Mouse (Mus musculus) hindbrain, postnatal 0 days (tissue): ENCODE data around the gene Cand2. TPM values are rescaled to one million over a fixed set of nuclear protein-coding genes. Genes with fewer than 3 reads are reported as not detected.

Experiments used
- ATAC-seq: fragments of 200-750 bp; cut with Nextera tagmentation; 2 replicates; pipeline ENCODE4 v1.8.0; 2017; ENCODE audit warnings: mild to moderate bottlenecking, moderate TSS enrichment, moderate library complexity
- DNase-seq: peaks from one replicate; pipeline ENCODE4 v3.0.0-alpha.2; 2015; ENCODE audit warnings: low spot score
- H3K27ac ChIP-seq: fragments of 300-500 bp; sonication (generic); 2 replicates; pipeline ENCODE4 v1.5.1; 2014; ENCODE audit warnings: mild to moderate bottlenecking
- H3K27me3 ChIP-seq: fragments of 300-500 bp; sonication (generic); 2 replicates; pipeline ENCODE4 v1.6.1; 2014; ENCODE audit warnings: low read length, mixed read lengths; ENCODE audit not compliant: insufficient read depth
- H3K36me3 ChIP-seq: fragments of 300-500 bp; sonication (generic); 2 replicates; pipeline ENCODE4 v1.6.1; 2014; ENCODE audit warnings: low read length, mixed read lengths; ENCODE audit not compliant: insufficient read depth
- H3K4me1 ChIP-seq: fragments of 300-500 bp; sonication (generic); 2 replicates; pipeline ENCODE4 v1.6.1; 2014; ENCODE audit warnings: antibody characterized with exemption, low read length, mixed read lengths; ENCODE audit not compliant: insufficient read depth
- H3K4me2 ChIP-seq: fragments of 300-500 bp; sonication (generic); 2 replicates; pipeline ENCODE4 v1.6.1; 2014; ENCODE audit warnings: low read depth, mild to moderate bottlenecking, low read length, moderate library complexity, mixed read lengths
- H3K4me3 ChIP-seq: fragments of 300-500 bp; sonication (generic); 2 replicates; pipeline ENCODE4 v1.5.1; 2014; ENCODE audit warnings: low read length
- H3K9ac ChIP-seq: fragments of 300-500 bp; sonication (generic); replicated peaks from 2 replicates; pipeline ENCODE4 v1.6.1; 2014; ENCODE audit warnings: mild to moderate bottlenecking, low read length, moderate library complexity, mixed read lengths
- H3K9me3 ChIP-seq: fragments of 300-500 bp; sonication (generic); 2 replicates; pipeline ENCODE4 v1.6.1; 2016; ENCODE audit warnings: low read length, mixed read lengths
- CTCF ChIP-seq: IDR thresholded peaks from 2 replicates; pipeline ENCODE4 v1.5.1; 2016; ENCODE audit warnings: antibody characterized with exemption, control low read depth, low read depth
- WGBS: fragments of 180-500 bp; shearing (Covaris S2); extraction: QIAGEN DNeasy Blood & Tissue Kit; methylation state at CpG from one replicate; pipeline ENCODE4 v1.1.7; 2014; 5-methylcytosine and 5-hydroxymethylcytosine counted together
- polyA plus RNA-seq: library from polyadenylated mRNA; unstranded; fragments of >200 nt; fragmentation: Nextera tagmentation; extraction: Ambion mirVana; gene quantifications from 2 replicates; pipeline ENCODE4 v1.2.1, GENCODE M21; 2015
- total RNA-seq: library from RNA; depleted of rRNA; stranded (reverse); fragments of >200 nt; gene quantifications from 2 replicates; pipeline ENCODE4 v1.2.3, GENCODE M21; 2014

Cand2 gene
- total and polyA plus RNA-seq, 2 experiments from 2014 or later = 4.5 to 12.5 TPM

DNA sequence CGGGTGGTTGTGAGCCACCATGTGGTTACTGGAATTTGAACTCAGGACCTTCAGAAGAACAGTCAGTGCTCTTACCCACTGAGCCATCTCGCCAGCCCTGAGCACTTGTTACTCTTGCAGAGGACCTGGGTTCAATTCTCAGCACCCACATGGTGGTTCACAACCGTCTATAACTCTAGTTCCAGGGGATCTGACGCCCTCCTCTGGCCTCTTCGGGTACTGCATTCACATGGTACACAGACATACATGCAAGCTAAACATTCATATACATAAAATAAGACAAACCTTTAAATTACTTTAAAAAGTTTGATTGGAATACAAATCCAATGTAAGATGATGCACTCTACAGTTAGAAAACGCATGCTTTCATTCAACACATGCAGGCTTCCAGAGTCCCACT lies 2.1 kb upstream of the Cand2 start:
- WGBS = 77% methylated on average over 6 of the region's 6 CpGs
- H3K27me3 ChIP-seq = no peaks in the 10 kb centered on the region
- H3K9ac ChIP-seq = no peak overlapping the region
- H3K4me2 ChIP-seq = no peak overlapping the region
- H3K9me3 ChIP-seq = no peaks in the 10 kb centered on the region
- H3K36me3 ChIP-seq = no peaks in the 10 kb centered on the region
- H3K4me1 ChIP-seq = peaks cover 21% of the 10 kb centered on the region
- no peak overlapping the region for H3K4me3 ChIP-seq
- H3K27ac ChIP-seq = no peak overlapping the region
- 0 out of 2 replicates have a peak, but pooled peaks have one; percentile 5 for TF ChIP-seq CTCF
- DNase-seq (no peak), ATAC-seq (no peak)

GRCm38 (mm10) chr6:115772604-115773003 lies 1.7 kb upstream of the Cand2 start:
- no peaks in the 10 kb centered on the region for H3K9me3 ChIP-seq
- ATAC-seq = no peak
- TF ChIP-seq CTCF = peak; percentile 44
- no peak overlapping the region for H3K4me3 ChIP-seq
- no peaks in the 10 kb centered on the region for H3K36me3 ChIP-seq
- 87% methylated on average over 1 of the region's 1 CpGs for WGBS
- H3K4me2 ChIP-seq = no peak overlapping the region
- H3K9ac ChIP-seq = no peak overlapping the region
- no peak overlapping the region for H3K27ac ChIP-seq
- no peaks in the 10 kb centered on the region for H3K27me3 ChIP-seq
- peak; percentile 40 for DNase-seq
- H3K4me1 ChIP-seq = peaks cover 21% of the 10 kb centered on the region

DNA sequence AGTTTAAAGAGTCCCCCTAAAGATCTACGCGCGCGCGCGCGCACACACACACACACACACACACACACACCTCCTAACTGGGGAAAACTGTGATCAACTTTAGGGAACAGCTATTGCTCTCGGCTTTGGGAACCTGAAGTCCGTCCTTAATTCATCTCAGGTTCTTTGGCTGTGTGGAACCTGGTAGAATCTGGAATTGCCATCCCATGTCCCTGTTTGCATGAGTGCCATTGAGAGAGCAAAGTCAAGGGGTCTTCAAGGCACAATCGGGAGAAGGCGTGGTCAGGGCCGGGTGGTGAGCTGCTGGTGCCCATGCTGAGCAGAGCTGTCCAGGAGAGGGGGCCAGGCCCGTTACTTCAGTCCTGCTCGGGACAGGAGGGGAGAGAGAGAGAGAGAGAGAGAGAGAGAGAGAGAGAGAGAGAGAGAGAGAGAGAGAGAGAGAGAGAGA lies 348 bp upstream of the Cand2 start:
- peaks cover 2% of the 10 kb centered on the region; the same call in 1 of the 2 replicates for H3K36me3 ChIP-seq
- H3K27ac ChIP-seq = peak overlapping the region; percentile 56; the same call in 1 of the 2 replicates
- ATAC-seq (peak; percentile 77; the same call in 1 of the 2 replicates), DNase-seq (peak; percentile 54)
- no peak for TF ChIP-seq CTCF
- H3K27me3 ChIP-seq = no peaks in the 10 kb centered on the region
- no peaks in the 10 kb centered on the region for H3K9me3 ChIP-seq
- H3K4me2 ChIP-seq = peak overlapping the region; percentile 75
- H3K4me1 ChIP-seq = peaks cover 21% of the 10 kb centered on the region
- H3K9ac ChIP-seq = peak overlapping the region; percentile 33; the same call in 1 of the 2 replicates
- 0% methylated on average over 14 of the region's 14 CpGs for WGBS
- peak overlapping the region; percentile 65 for H3K4me3 ChIP-seq

DNA sequence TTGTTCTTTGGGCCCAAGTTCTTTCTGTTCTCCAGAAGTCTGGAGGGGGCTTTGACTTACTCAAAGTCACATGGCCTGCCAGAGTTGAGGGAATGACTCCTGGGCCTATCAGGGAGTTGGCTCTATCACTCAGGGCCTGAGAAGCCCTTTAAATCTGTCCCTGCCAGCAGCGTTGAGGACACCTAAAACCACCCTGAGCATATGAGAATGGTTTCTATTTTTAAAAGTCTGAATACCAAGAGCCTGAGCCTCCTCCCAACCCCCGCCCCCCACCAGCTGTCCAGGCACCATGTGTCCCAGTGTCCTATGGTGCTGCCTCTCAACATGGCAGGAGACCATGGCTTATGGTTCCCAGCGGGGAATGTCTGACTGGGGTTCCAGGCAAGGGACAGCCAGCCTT lies 1.5 kb downstream of the Cand2 start:
- H3K4me3 ChIP-seq = peak overlapping the region; percentile 65
- H3K27me3 ChIP-seq = no peaks in the 10 kb centered on the region
- H3K4me2 ChIP-seq = peak overlapping the region; percentile 75
- ATAC-seq (no peak), DNase-seq (no peak)
- 51% methylated on average over 3 of the region's 3 CpGs for WGBS
- peak overlapping the region; percentile 75; the same call in 1 of the 2 replicates for H3K9ac ChIP-seq
- peaks cover 4% of the 10 kb centered on the region; the same call in 1 of the 2 replicates for H3K36me3 ChIP-seq
- no peaks in the 10 kb centered on the region for H3K9me3 ChIP-seq
- TF ChIP-seq CTCF = no peak
- H3K27ac ChIP-seq = no peak overlapping the region
- H3K4me1 ChIP-seq = peaks cover 21% of the 10 kb centered on the region

- TF ChIP-seq CTCF = no peak
- Histone ChIP-seq H3K27ac (no peak overlapping the region), H3K9ac (0 out of 2 replicates have a peak overlapping the region, but pooled peaks have one; percentile 75), H3K36me3 (peaks cover 7% of the 10 kb centered on the region; the same call in 1 of the 2 replicates), H3K4me3 (peak overlapping the region; percentile 65; the same call in 1 of the 2 replicates), H3K9me3 (no peaks in the 10 kb centered on the region), H3K27me3 (no peaks in the 10 kb centered on the region), H3K4me2 (peak overlapping the region; percentile 75), H3K4me1 (peaks cover 21% of the 10 kb centered on the region)
- ATAC-seq = no peak
- 70% methylated on average over 9 of the region's 9 CpGs for WGBS
- DNase-seq = no peak
These were observed 2.0 kb downstream of the Cand2 start for GRCm38 (mm10) chr6:115776363-115776762.

DNA sequence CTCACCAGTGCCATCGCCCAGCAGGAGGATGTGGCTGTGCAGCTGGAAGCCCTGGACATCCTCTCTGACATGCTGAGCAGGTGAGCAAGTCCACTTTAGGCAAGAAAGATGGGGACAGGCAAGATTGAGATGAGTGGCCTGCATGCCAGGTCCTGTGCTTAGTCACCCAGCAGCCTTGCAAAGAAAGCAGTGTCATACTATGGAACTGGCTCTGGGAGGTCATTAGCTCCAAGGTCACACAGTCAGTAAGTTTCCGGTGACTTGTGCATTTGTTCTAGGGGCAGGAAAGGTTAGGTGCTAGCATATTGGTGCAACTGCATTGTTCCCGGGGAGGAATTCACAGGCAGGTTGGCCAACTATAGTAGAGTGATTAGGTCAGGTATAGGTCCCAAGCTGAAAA lies 8.4 kb downstream of the Cand2 start:
- no peak for ATAC-seq
- no peaks in the 10 kb centered on the region for H3K9me3 ChIP-seq
- H3K4me2 ChIP-seq = no peak overlapping the region
- no peak overlapping the region for H3K27ac ChIP-seq
- 90% methylated on average over 3 of the region's 3 CpGs for whole genome bisulfite sequencing
- TF ChIP-seq CTCF = no peak
- H3K4me3 ChIP-seq = no peak overlapping the region
- no peak for DNase-seq
- no peaks in the 10 kb centered on the region for H3K27me3 ChIP-seq
- no peaks in the 10 kb centered on the region for H3K4me1 ChIP-seq
- H3K36me3 ChIP-seq = peaks cover 44% of the 10 kb centered on the region; the same call in 1 of the 2 replicates
- H3K9ac ChIP-seq = no peak overlapping the region

GRCm38 (mm10) chr6:115791016-115791415 lies 16.7 kb downstream of the Cand2 start:
- no peak for TF ChIP-seq CTCF
- H3K4me2 ChIP-seq = no peak overlapping the region
- H3K27ac ChIP-seq = no peak overlapping the region
- H3K27me3 ChIP-seq = no peaks in the 10 kb centered on the region
- no peak overlapping the region for H3K4me3 ChIP-seq
- peaks cover 64% of the 10 kb centered on the region for H3K36me3 ChIP-seq
- ATAC-seq = no peak
- no peaks in the 10 kb centered on the region for H3K9me3 ChIP-seq
- no peaks in the 10 kb centered on the region for H3K4me1 ChIP-seq
- WGBS = 82% methylated on average over 10 of the region's 10 CpGs
- no peak for DNase-seq
- no peak overlapping the region for H3K9ac ChIP-seq
